Mouse (Mus musculus) cortical plate, adult 2 months (tissue): ENCODE measurements around the gene Sfrp2.

ENCODE experiments used
- CTCF ChIP-seq: fragments of 200-500 bp; IDR thresholded peaks from 2 replicates; pipeline ENCODE4 v1.5.1; 2011; ENCODE audit warnings: mild to moderate bottlenecking, control low read depth, low read length; ENCODE audit not compliant: insufficient read depth; ENCODE audit errors: extremely low read depth
- POLR2A ChIP-seq: fragments of 200-500 bp; IDR thresholded peaks from 2 replicates; pipeline ENCODE4 v1.6.1; 2011; ENCODE audit warnings: mild to moderate bottlenecking, low read length, control low read depth; ENCODE audit not compliant: insufficient read depth; ENCODE audit errors: extremely low read depth

DNA sequence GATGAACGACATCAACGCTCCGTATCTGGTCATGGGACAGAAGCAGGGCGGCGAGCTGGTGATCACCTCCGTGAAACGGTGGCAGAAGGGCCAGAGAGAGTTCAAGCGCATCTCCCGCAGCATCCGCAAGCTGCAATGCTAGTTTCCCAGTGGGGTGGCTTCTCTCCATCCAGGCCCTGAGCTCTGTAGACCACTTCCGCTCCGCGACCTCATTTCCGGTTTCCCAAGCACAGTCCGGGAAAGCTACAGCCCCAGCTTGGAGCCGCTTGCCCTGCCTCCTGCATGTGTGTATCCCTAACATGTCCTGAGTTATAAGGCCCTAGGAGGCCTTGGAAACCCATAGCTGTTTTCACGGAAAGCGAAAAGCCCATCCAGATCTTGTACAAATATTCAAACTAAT is 7.2 kb downstream of the Sfrp2 start:
- TF ChIP-seq CTCF (no peak), POLR2A (no peak)
